Mouse (Mus musculus): ENCODE measurements at regions not wholly inside any gene's neighbourhood (a gene's known extent, or its start where the extent isn't known, plus 50 kb on each side); places are given as distances from the start of the nearest gene placed in this dataset.
A peak's percentile ranks its signal among the peaks of the same experiment; 100 is the strongest.

GRCm38 (mm10) chr13:92940610-92941009 lies 96.0 kb downstream of the Mtx3 start:
- Histone ChIP-seq H3K4me2 (no peak overlapping the region), H3K9ac (no peak overlapping the region), H3K9me3 (no peaks in the 10 kb centered on the region), H3K27ac (no peak overlapping the region), H3K27me3 (no peaks in the 10 kb centered on the region), H3K36me3 (replicated peaks) (no peaks in the 10 kb centered on the region), H3K4me3 (replicated peaks) (no peak overlapping the region), H3K4me1 (no peaks in the 10 kb centered on the region)
- ATAC-seq (ENCODE audit: low FRiP score), result no peak
- WGBS, result 91% methylated on average over 6 of the region's 6 CpGs

- Histone ChIP-seq H3K4me3 (replicated peaks) (no peak overlapping the region), H3K9ac (no peak overlapping the region), H3K27me3 (no peaks in the 10 kb centered on the region), H3K4me2 (no peak overlapping the region), H3K9me3 (no peaks in the 10 kb centered on the region), H3K36me3 (replicated peaks) (no peaks in the 10 kb centered on the region), H3K27ac (no peak overlapping the region), H3K4me1 (no peaks in the 10 kb centered on the region)
- ATAC-seq (ENCODE audit: low FRiP score), result no peak
- WGBS, result 66% methylated on average over 2 of the region's 2 CpGs
Measured at GRCm38 (mm10) chr13:92948560-92948959, 104.0 kb downstream of the Mtx3 start.

- Histone ChIP-seq H3K27ac (no peak overlapping the region), H3K4me2 (no peak overlapping the region), H3K9ac (no peak overlapping the region), H3K4me3 (replicated peaks) (no peak overlapping the region), H3K27me3 (no peaks in the 10 kb centered on the region), H3K4me1 (no peaks in the 10 kb centered on the region), H3K9me3 (no peaks in the 10 kb centered on the region), H3K36me3 (replicated peaks) (no peaks in the 10 kb centered on the region)
- ATAC-seq (ENCODE audit: low FRiP score), result no peak
- WGBS, result 67% methylated on average over 4 of the region's 4 CpGs
Measured at GRCm38 (mm10) chr13:92960031-92960430, 115.5 kb downstream of the Mtx3 start.

GRCm38 (mm10) chr13:92962625-92963024 lies 118.1 kb downstream of the Mtx3 start:
- 89% methylated on average over 5 of the region's 5 CpGs for WGBS
- Histone ChIP-seq H3K9me3 (no peaks in the 10 kb centered on the region), H3K4me2 (no peak overlapping the region), H3K36me3 (replicated peaks) (no peaks in the 10 kb centered on the region), H3K9ac (no peak overlapping the region), H3K27me3 (no peaks in the 10 kb centered on the region), H3K4me1 (no peaks in the 10 kb centered on the region), H3K4me3 (replicated peaks) (no peak overlapping the region), H3K27ac (no peak overlapping the region)
- ATAC-seq (ENCODE audit: low FRiP score), result no peak

GRCm38 (mm10) chr13:92963351-92963895 lies 118.9 kb downstream of the Mtx3 start:
- Histone ChIP-seq H3K4me2 (no peak overlapping the region), H3K4me1 (no peaks in the 10 kb centered on the region), H3K9me3 (no peaks in the 10 kb centered on the region), H3K27ac (no peak overlapping the region), H3K36me3 (replicated peaks) (no peaks in the 10 kb centered on the region), H3K4me3 (replicated peaks) (no peak overlapping the region), H3K27me3 (no peaks in the 10 kb centered on the region), H3K9ac (no peak overlapping the region)
- no peak for ATAC-seq (ENCODE audit: low FRiP score)
- 87% methylated on average over 2 of the region's 2 CpGs for WGBS

GRCm38 (mm10) chr13:92964213-92964743 lies 119.7 kb downstream of the Mtx3 start:
- Histone ChIP-seq H3K4me3 (replicated peaks) (no peak overlapping the region), H3K36me3 (replicated peaks) (no peaks in the 10 kb centered on the region), H3K27ac (no peak overlapping the region), H3K9ac (no peak overlapping the region), H3K9me3 (no peaks in the 10 kb centered on the region), H3K4me2 (no peak overlapping the region), H3K4me1 (no peaks in the 10 kb centered on the region), H3K27me3 (no peaks in the 10 kb centered on the region)
- WGBS, result 82% methylated on average over 5 of the region's 5 CpGs
- ATAC-seq (ENCODE audit: low FRiP score), result no peak

GRCm38 (mm10) chr13:92967025-92967610 lies 122.6 kb downstream of the Mtx3 start:
- no peak overlapping the region for H3K4me3 ChIP-seq (replicated peaks)
- H3K9me3 ChIP-seq, result no peaks in the 10 kb centered on the region
- H3K27ac ChIP-seq, result no peak overlapping the region
- H3K4me1 ChIP-seq, result no peaks in the 10 kb centered on the region
- H3K4me2 ChIP-seq, result no peak overlapping the region
- no peak overlapping the region for H3K9ac ChIP-seq
- H3K27me3 ChIP-seq, result no peaks in the 10 kb centered on the region
- ATAC-seq (ENCODE audit: low FRiP score), result no peak
- no peaks in the 10 kb centered on the region for H3K36me3 ChIP-seq (replicated peaks)
- WGBS, result 62% methylated on average over 1 of the region's 1 CpGs

- no peaks in the 10 kb centered on the region for H3K4me1 ChIP-seq
- H3K27me3 ChIP-seq, result no peaks in the 10 kb centered on the region
- no peaks in the 10 kb centered on the region for H3K36me3 ChIP-seq (replicated peaks)
- no peaks in the 10 kb centered on the region for H3K9me3 ChIP-seq
- no peak overlapping the region for H3K4me3 ChIP-seq (replicated peaks)
- ATAC-seq (ENCODE audit: low FRiP score), result no peak
- H3K4me2 ChIP-seq, result no peak overlapping the region
- no peak overlapping the region for H3K9ac ChIP-seq
- H3K27ac ChIP-seq, result no peak overlapping the region
- WGBS, result 100% methylated on average over 1 of the region's 1 CpGs
Measured at GRCm38 (mm10) chr13:92969579-92969978, 125.0 kb downstream of the Mtx3 start.

- Histone ChIP-seq H3K4me2 (no peak overlapping the region), H3K4me1 (no peaks in the 10 kb centered on the region), H3K9ac (no peak overlapping the region), H3K27me3 (no peaks in the 10 kb centered on the region), H3K9me3 (no peaks in the 10 kb centered on the region), H3K4me3 (replicated peaks) (no peak overlapping the region), H3K36me3 (replicated peaks) (no peaks in the 10 kb centered on the region), H3K27ac (no peak overlapping the region)
- ATAC-seq (ENCODE audit: low FRiP score), result no peak
- WGBS, result 75% methylated on average over 5 of the region's 5 CpGs
Measured at GRCm38 (mm10) chr13:92972891-92973290, 128.3 kb downstream of the Mtx3 start.

GRCm38 (mm10) chr13:92973791-92974190 lies 129.2 kb downstream of the Mtx3 start:
- Histone ChIP-seq H3K27me3 (no peaks in the 10 kb centered on the region), H3K9me3 (no peaks in the 10 kb centered on the region), H3K4me2 (no peak overlapping the region), H3K9ac (no peak overlapping the region), H3K4me3 (replicated peaks) (no peak overlapping the region), H3K27ac (no peak overlapping the region), H3K4me1 (no peaks in the 10 kb centered on the region), H3K36me3 (replicated peaks) (no peaks in the 10 kb centered on the region)
- 87% methylated on average over 4 of the region's 4 CpGs for WGBS
- ATAC-seq (ENCODE audit: low FRiP score), result no peak

- H3K27me3 ChIP-seq, result no peaks in the 10 kb centered on the region
- peak; percentile 61; the same call in 1 of the 2 replicates for ATAC-seq (ENCODE audit: low FRiP score)
- no peaks in the 10 kb centered on the region for H3K36me3 ChIP-seq (replicated peaks)
- H3K9me3 ChIP-seq, result no peaks in the 10 kb centered on the region
- WGBS, result 51% methylated on average over 17 of the region's 17 CpGs
- peak overlapping the region; percentile 48 for H3K4me2 ChIP-seq
- H3K9ac ChIP-seq, result no peak overlapping the region
- 0 out of 2 replicates have a peak overlapping the region, but pooled peaks have one; percentile 2 for H3K4me3 ChIP-seq (replicated peaks)
- H3K27ac ChIP-seq, result no peak overlapping the region
- H3K4me1 ChIP-seq, result 0 out of 2 replicates have a peak, but pooled peaks cover 3% of the 10 kb centered on the region
Measured at GRCm38 (mm10) chr13:92986719-92987553, 142.4 kb downstream of the Mtx3 start.

GRCm38 (mm10) chr13:92987691-92988090 lies 143.1 kb downstream of the Mtx3 start:
- no peak overlapping the region for H3K4me2 ChIP-seq
- H3K9ac ChIP-seq, result no peak overlapping the region
- no peak overlapping the region for H3K4me3 ChIP-seq (replicated peaks)
- H3K27me3 ChIP-seq, result no peaks in the 10 kb centered on the region
- no peak overlapping the region for H3K27ac ChIP-seq
- ATAC-seq (ENCODE audit: low FRiP score), result no peak
- H3K36me3 ChIP-seq (replicated peaks), result no peaks in the 10 kb centered on the region
- H3K9me3 ChIP-seq, result no peaks in the 10 kb centered on the region
- whole genome bisulfite sequencing, result 93% methylated on average over 6 of the region's 6 CpGs
- 0 out of 2 replicates have a peak, but pooled peaks cover 3% of the 10 kb centered on the region for H3K4me1 ChIP-seq

All from forebrain, embryonic 12.5 days (tissue).